Mouse (Mus musculus) heart, adult 2 months (tissue): ENCODE measurements at regions not wholly inside any gene's neighbourhood (a gene's known extent, or its start where the extent isn't known, plus 50 kb on each side); places are given as distances from the start of the nearest gene placed in this dataset.

Experiments
- CTCF ChIP-seq: fragments of 200-600 bp; IDR thresholded peaks from 2 replicates; pipeline ENCODE4 v1.8.1; 2022; ENCODE audit warnings: antibody characterized with exemption, mild to moderate bottlenecking, moderate library complexity
- POLR2A ChIP-seq: fragments of 200-500 bp; IDR thresholded peaks from 2 replicates; pipeline ENCODE4 v1.6.1; 2011; ENCODE audit warnings: mild to moderate bottlenecking, low read depth, low read length, control low read depth; ENCODE audit not compliant: insufficient read depth

DNA sequence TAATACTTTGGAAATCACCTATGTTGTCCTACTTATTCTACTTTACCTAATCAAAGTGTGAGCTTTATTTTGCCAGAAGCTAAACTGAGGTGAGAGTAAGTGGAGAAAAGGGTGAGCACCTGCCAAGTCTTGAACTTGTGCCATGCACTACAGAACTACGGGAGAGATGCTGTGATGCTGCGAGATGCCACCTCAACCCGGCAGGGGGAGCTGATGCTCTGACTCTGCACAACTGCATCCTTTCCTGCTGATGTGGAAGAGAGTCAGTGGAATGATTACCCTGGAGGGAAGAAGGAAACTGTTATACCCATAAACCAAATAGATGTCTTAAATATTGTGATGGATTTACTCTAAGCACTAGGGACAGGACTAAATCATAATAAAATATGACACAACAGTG lies 532.3 kb upstream of the Manea start:
- TF ChIP-seq CTCF (no peak), POLR2A (no peak)
